Mouse (Mus musculus): Measurements from ENCODE around the gene Dhx16.

Gene Dhx16

DNA sequence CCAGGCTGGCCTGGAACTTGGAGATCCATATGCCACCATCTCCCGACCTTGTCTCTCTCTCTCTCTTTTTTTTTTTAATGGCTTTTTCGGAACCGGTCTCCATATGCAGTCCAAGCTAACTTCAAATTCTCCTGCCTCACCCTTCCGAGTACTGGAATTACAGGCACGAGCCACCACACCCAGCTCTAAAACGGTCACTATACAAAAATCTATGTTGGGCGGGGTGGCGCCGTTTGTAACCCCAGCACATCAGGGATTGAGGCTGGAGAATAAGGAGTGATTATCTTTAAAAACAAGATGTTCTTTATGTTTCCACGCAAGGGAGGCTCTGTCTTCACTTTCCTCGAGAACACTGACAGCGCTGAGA lies 18.8 kb upstream of the Dhx16 start:
- DNase-seq, result no peak

GRCm38 (mm10) chr17:35861198-35861857 lies 18.3 kb upstream of the Dhx16 start, which contains the start of gene Nrm:
Gene Nrm (plus strand): TSS chr17:35861318.
- DNase-seq, result peak; percentile 88

GRCm38 (mm10) chr17:35864832-35865353 lies 14.7 kb upstream of the Dhx16 start:
- DNase-seq, result no peak

- DNase-seq, result peak; percentile 50
Measured at GRCm38 (mm10) chr17:35865481-35866280, 13.9 kb upstream of the Dhx16 start, which contains the start of gene Ppp1r18. Gene Ppp1r18 (plus strand): TSS chr17:35865593.

DNA sequence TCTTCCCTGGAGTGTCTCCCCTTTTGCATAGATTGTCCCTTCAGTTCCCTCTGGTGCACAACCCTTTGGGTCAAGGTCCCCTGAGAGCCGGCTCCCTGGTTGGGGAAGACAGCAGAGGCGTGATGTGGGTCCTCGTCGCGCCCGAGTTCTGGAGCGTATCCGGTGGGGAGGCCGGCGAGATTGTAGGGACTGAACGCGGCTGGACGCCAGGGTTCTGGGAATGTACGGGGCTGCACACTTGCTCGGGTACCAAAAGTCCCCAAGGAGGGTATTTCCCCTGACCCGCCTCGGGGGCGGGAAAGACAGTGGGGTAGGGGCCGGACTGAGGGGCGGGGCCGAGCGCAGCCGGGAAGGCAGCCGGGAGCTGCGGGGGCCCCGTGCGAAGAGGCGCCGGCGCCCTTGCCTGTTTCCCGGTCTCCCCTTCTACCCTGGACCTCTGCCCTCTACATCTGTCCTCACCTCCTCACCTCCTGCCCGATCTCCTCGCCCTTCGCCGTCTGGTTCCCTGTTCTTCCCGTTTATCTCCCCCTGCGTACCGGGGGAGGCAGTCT lies 13.3 kb upstream of the Dhx16 start:
- DNase-seq, result peak; percentile 63

GRCm38 (mm10) chr17:35866911-35867890 lies 12.4 kb upstream of the Dhx16 start:
- peak; percentile 71 for DNase-seq

GRCm38 (mm10) chr17:35868165-35868820 lies 11.3 kb upstream of the Dhx16 start:
- peak; percentile 73 for DNase-seq

DNA sequence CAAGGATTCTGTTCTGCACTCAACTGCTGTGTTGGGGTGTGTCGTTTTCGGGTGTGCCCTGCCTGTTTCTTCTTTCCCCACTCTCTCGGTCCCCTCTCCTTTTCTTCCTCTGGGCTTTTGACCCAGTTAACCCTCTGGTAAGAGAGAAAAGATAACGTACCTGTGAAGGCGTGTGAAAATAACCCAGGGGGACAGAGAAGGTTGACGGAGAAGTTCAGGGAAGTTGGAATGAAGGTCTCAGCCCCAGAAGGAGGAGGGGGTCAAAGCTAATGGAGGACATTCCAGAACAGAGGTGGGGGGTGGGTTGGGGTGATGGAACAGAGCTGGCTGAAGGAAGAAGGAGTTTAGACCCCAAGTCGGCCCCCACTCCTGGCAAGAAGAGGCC lies 10.7 kb upstream of the Dhx16 start:
- peak; percentile 39 for DNase-seq

GRCm38 (mm10) chr17:35869346-35870067 lies 10.1 kb upstream of the Dhx16 start:
- DNase-seq, result peak; percentile 64

- DNase-seq, result peak; percentile 89
Measured at GRCm38 (mm10) chr17:35870151-35870883, 9.3 kb upstream of the Dhx16 start.

DNA sequence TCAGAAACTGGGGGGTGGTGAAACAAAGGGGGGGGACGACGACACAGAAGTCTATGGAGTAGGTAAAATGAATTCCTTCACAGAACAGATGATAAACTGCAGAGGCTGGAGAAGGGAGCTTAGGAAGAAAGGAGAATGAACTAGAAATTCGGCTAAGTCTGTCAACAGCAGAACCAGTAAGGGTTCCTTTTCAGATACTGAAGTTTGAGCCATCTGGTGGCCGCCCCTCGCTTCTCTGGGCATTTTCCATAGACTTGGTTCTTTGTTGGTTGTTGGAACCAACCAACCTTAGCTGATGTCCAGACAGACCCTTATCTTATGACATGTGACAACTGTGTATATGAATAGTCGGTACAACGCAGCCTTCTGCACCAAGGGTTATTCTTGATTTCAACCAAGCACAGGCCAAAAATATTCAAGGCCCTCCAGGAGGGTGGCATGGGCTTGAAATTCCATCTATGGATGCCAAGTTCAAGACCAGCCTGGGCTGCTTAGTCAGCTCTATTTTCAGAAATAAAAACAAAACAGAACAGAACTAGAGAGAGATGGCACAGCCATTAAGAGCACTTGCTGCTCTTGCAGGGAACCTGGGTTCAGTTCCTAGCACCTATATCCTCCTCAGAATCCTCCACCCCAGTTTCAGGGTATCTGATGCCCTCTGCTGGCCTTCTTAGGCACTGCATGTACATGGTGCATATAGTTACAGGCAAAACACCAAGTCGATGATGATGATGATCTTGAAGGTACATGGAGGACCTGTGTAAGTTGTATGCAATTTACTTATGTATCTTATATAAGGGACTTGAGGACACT lies 8.5 kb upstream of the Dhx16 start:
- DNase-seq, result peak; percentile 58

- peak; percentile 91 for DNase-seq
Measured at GRCm38 (mm10) chr17:35873774-35874519, 5.7 kb upstream of the Dhx16 start.

GRCm38 (mm10) chr17:35874721-35875120 lies 4.9 kb upstream of the Dhx16 start:
- DNase-seq, result no peak

DNA sequence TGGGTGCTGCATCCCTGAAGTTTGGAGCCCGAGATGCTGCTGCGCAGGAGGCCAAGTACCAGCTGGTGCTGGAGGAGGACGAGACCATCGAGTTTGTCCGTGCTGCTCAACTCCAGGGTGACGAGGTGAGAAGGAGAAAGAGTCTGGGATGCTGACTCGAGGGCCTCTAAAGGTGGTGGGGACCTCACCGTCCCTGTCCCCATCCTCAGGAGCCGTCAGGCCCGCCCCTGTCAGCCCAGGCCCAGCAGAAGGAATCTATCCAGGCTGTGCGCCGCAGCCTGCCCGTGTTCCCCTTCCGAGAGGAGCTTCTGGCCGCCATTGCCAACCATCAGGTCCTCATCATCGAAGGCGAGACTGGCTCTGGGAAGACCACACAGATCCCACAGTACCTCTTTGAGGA lies 3.3 kb downstream of the Dhx16 start:
- no peak for DNase-seq

GRCm38 (mm10) chr17:35883777-35884176 lies 4.2 kb downstream of the Dhx16 start:
- no peak for DNase-seq

DNA sequence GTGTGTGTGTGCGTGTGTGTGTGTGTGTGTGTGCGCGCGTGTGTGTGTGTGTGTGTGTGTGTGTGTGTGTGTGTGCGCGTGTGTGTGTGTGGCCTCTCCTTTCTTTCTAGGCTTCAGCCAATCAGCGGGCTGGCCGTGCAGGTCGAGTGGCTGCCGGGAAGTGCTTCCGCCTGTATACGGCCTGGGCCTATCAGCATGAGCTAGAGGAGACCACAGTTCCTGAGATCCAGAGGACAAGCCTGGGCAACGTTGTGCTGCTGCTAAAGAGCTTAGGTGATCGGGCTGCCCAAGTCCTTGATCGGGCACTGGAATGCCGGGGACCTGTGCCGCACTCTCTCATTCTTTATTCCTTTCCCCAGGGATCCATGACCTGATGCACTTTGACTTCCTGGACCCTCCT lies 8.1 kb downstream of the Dhx16 start:
- no peak for DNase-seq

DNA sequence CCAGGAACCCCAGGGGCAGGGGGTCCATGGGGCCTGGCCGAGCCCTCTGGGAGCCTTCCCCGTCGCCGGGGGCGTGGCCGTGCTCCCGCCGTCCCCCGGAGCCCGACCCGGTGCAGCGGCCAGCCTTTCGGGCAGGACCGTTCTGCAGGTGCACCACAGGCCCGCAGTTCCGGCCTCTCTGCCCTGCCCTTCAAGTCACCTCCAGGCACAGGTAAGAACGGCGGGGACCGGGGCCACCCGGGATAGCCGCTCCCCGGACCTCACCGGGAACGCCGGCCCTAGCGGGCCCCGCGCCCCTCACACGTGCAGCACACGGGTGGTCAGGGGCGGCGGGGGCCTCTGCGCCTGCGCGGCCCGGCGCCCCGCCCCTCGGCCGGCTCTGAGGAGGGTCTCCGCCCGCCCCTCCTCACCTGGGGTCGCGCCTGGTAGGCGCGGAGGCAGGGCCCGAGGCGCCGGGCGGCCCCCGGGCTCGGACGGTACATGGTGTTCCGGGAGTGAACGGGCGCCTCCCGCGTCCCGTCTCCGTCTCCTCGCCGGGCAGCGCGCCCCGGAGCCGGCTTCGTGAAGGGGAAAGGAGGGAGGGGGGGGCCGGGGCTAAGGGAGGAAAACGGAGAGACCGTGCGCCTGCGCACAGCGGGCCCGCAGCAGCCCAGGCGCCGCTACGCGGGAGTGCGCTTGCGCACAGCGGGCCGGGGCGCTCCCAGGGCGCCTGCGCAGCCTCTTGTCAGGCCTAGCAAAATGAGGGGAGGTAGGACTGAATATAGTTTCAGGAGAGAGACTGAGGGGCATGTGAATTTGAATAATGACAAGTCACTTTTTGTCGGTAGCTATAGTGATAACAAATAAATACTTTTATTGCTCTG lies 17.4 kb downstream of the Dhx16 start, which contains the start of gene 2310061I04Rik:
Gene 2310061I04Rik (minus strand): TSS at position 651 of the 863 bp plus-strand sequence.
- DNase-seq, result peak; percentile 95
